In genomic region chr2:122126765-122127347, GRCm38 (mm10) we compare ENCODE assay signal across 1 mouse cellular context.
TF ChIP-seq lines count a peak whose summit lies in the region.

No protein-coding gene starts in this region.

TF ChIP-seq in MEL, 35 proteins besides CTCF, POLR2A, EP300 and RAD21:
- TF ChIP-seq ZMIZ1 (IDR thresholded peaks at IDR 0.05; ENCODE audit: low read depth, low read length), result no peak
- TF ChIP-seq TCF12 (IDR thresholded peaks at IDR 0.05; ENCODE audit: low read depth, low read length), result no peak
- no peak for TF ChIP-seq POLR2AphosphoS2 (IDR thresholded peaks at IDR 0.05; ENCODE audit: low read length)
- TF ChIP-seq JUND (IDR thresholded peaks at IDR 0.05; ENCODE audit: low read depth, low read length), result no peak
- no peak for TF ChIP-seq RCOR1 (IDR thresholded peaks at IDR 0.05; ENCODE audit: low read depth, low read length)
- no peak for TF ChIP-seq MEF2A (IDR thresholded peaks at IDR 0.05; ENCODE audit: extremely low read depth, insufficient replicate concordance, low read depth, low read length, poor library complexity, severe bottlenecking)
- TF ChIP-seq ZNF384 (IDR thresholded peaks at IDR 0.05; ENCODE audit: low read depth, low read length), result no peak
- no peak for TF ChIP-seq SIN3A (IDR thresholded peaks at IDR 0.05; ENCODE audit: low read length)
- TF ChIP-seq USF1 (IDR thresholded peaks at IDR 0.05; ENCODE audit: low read depth, low read length), result no peak
- no peak for TF ChIP-seq CHD1 (IDR thresholded peaks at IDR 0.05; ENCODE audit: low read depth, low read length)
- no peak for TF ChIP-seq NRF1 (IDR thresholded peaks at IDR 0.05; ENCODE audit: insufficient read depth, low read depth, low read length, poor library complexity, severe bottlenecking)
- TF ChIP-seq GABPA (IDR thresholded peaks at IDR 0.05; ENCODE audit: low read depth, low read length), result no peak
- TF ChIP-seq TAL1 (IDR thresholded peaks at IDR 0.05; ENCODE audit: low read length), result no peak
- TF ChIP-seq CHD2 (IDR thresholded peaks at IDR 0.05; ENCODE audit: low read length), result no peak
- TF ChIP-seq SMC3 (IDR thresholded peaks at IDR 0.05; ENCODE audit: low read depth, low read length), result no peak
- TF ChIP-seq MAX (IDR thresholded peaks at IDR 0.05; ENCODE audit: low read length), result no peak
- TF ChIP-seq GATA1 (IDR thresholded peaks at IDR 0.05; ENCODE audit: low read depth, low read length), result no peak
TF ChIP-seq in MEL: peak in this region for 0.
